Mouse (Mus musculus) bone marrow macrophage, adult 2 months (primary cell): Measurements from ENCODE around the gene Kcnh6.

Source experiments
- CTCF ChIP-seq: IDR thresholded peaks from 2 replicates; pipeline ENCODE4 v1.5.1; 2012; ENCODE audit warnings: low read depth, mild to moderate bottlenecking, low read length, moderate library complexity
- POLR2A ChIP-seq: IDR thresholded peaks from 2 replicates; pipeline ENCODE4 v1.6.1; 2012; ENCODE audit warnings: mild to moderate bottlenecking, low read depth, low read length, borderline replicate concordance

GRCm38 (mm10) chr11:106033491-106033919 is 25.6 kb downstream of the Kcnh6 start:
- no peak for TF ChIP-seq CTCF
- TF ChIP-seq POLR2A: no peak
